ENCODE assay signal across 14 mouse cellular contexts in the genomic region with DNA sequence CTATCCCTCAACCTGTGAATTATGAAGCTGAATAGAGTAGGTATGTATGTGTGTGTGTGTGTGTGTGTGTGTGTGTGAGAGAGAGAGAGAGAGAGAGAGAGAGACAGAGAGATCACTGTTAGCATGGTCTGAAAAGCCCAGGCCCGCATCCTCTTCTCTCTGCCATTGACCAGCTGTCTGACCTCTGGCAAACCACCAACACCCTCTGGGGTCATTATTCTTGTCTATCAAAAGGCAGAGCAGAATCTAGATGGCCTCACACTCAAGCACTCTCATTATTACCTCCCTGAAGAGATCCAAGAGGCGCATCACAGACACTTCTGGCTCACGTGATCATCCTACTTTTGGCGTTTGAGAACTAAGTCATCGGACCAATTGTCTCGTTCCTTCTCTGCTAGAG.
A peak's percentile ranks its signal among the peaks of the same experiment; 100 is the strongest.
DNase-seq lines count a peak whose midpoint lies in the region.
"Had no signal": no experiment of that assay in that cellular context is flagged by ENCODE, and none has a peak within 500 bp of the region (broad histone marks: within the 10 kb centered on the region; RNA-seq: fewer than 3 reads in every experiment).

No protein-coding gene starts in this region.

- peak; percentile 51 for DNase-seq in adrenal gland, postnatal 14 days
- DNase-seq in adrenal gland, postnatal 25 days = no peak
- DNase-seq in kidney, postnatal 10 days = peak; percentile 40
- DNase-seq in kidney, adult 11 months = no peak
- DNase-seq in retina, postnatal 1 day = peak; percentile 44
- DNase-seq in retina, embryonic 14.5 days (ENCODE audit: low spot score) = no peak
- DNase-seq: adrenal gland, adult 8-10 months; B cell, adult 2 months; cerebellum, adult 11-12 months; cerebellum, adult 2 months; cerebellum, adult 9-10 months; cerebellum, postnatal 10 days; cerebellum, postnatal 25 days; forebrain, postnatal 0 days had no signal

Comparison
In these comparisons a context has a peak if more than half of its experiments do, and no peak if none do; other contexts are left out.
1. DNase-seq: peak in adrenal gland, postnatal 14 days (single experiment), kidney, postnatal 10 days (single experiment) and retina, postnatal 1 day (single experiment); none in adrenal gland, postnatal 25 days (single experiment), kidney, adult 11 months (single experiment) and retina, embryonic 14.5 days (single experiment).